Comparison of ENCODE assay signal across 15 mouse cellular contexts in the genomic region with DNA sequence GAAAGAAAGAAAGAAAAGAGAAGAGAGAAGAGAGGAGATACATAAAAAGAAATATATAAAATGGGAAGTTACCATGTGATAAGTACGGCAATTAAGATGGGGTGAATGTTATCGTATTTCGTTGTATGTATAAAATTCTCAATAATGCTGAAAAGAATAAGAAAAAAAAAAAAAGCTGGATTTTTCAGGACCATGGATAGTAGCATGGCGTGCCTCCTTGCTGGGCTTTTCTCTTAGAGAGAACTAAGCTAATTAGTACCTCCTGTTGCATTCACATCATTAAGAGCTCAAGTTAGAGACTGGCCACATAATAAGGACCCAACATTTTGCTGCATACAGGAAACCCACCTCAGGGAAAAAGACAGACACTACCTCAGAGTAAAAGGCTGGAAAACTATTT.
"Had no signal": no experiment of that assay in that cellular context is flagged by ENCODE, and none has a peak within 500 bp of the region (broad histone marks: within the 10 kb centered on the region; RNA-seq: fewer than 3 reads in every experiment).

No protein-coding gene starts in this region.

- ATAC-seq: midbrain, embryonic 15.5 days had no signal

- H3K9ac ChIP-seq: liver, embryonic 15.5 days; lung, embryonic 15.5 days; midbrain, embryonic 15.5 days; neural tube, embryonic 12.5 days had no signal

- H3K4me2 ChIP-seq: liver, embryonic 11.5 days; liver, embryonic 15.5 days; lung, embryonic 15.5 days; midbrain, embryonic 11.5 days; midbrain, embryonic 15.5 days; neural tube, embryonic 12.5 days had no signal

- H3K4me1 ChIP-seq: limb, embryonic 10.5 days; liver, embryonic 15.5 days; lung, embryonic 15.5 days; megakaryocyte, embryonic 14.5 days; midbrain, embryonic 15.5 days; neural tube, embryonic 12.5 days had no signal

- H3K27ac ChIP-seq: limb, embryonic 10.5 days; liver, embryonic 15.5 days; lung, embryonic 15.5 days; macrophage; midbrain, embryonic 15.5 days; neural tube, embryonic 12.5 days had no signal

- H3K36me3 ChIP-seq: limb, embryonic 10.5 days; liver, embryonic 15.5 days; lung, embryonic 15.5 days; midbrain, embryonic 15.5 days; neural tube, embryonic 12.5 days had no signal

- DNase-seq: kidney, adult 9 months; kidney, postnatal 10 days; lung, postnatal 14 days; right cerebral cortex, postnatal 25 days; thymus, adult 18-20 months; thymus, postnatal 14 days had no signal

- H3K27me3 ChIP-seq: liver, embryonic 15.5 days; lung, embryonic 15.5 days; megakaryocyte, embryonic 14.5 days; midbrain, embryonic 15.5 days; neural tube, embryonic 12.5 days had no signal

- H3K4me3 ChIP-seq: limb, embryonic 10.5 days; liver, embryonic 15.5 days; lung, embryonic 15.5 days; megakaryocyte, embryonic 14.5 days; midbrain, embryonic 15.5 days; neural tube, embryonic 12.5 days had no signal

- H3K9me3 ChIP-seq: limb, embryonic 10.5 days; liver, embryonic 15.5 days; lung, embryonic 15.5 days; megakaryocyte, embryonic 14.5 days; midbrain, embryonic 15.5 days; neural tube, embryonic 12.5 days had no signal
